Mouse (Mus musculus) midbrain, postnatal 0 days (tissue): Measurements from ENCODE around the gene Fbxo24. TPM values are rescaled to one million over a fixed set of nuclear protein-coding genes. Genes with fewer than 3 reads are reported as not detected.

Experiments used
- ATAC-seq: fragments of 200-750 bp; cut with Nextera tagmentation; 2 replicates; pipeline ENCODE4 v1.8.0; 2017; ENCODE audit warnings: moderate number of reproducible peaks, mild to moderate bottlenecking, moderate TSS enrichment, moderate library complexity; ENCODE audit not compliant: low FRiP score
- DNase-seq: peaks from one replicate; pipeline ENCODE4 v3.0.0-alpha.2; 2015; ENCODE audit warnings: low spot score
- H3K27ac ChIP-seq: fragments of 300-500 bp; sonication (generic); 2 replicates; pipeline ENCODE4 v1.5.1; 2014; ENCODE audit warnings: low read depth, mild to moderate bottlenecking, low read length, mixed read lengths
- H3K27me3 ChIP-seq: fragments of 300-500 bp; sonication (generic); 2 replicates; pipeline ENCODE4 v1.6.1; 2014; ENCODE audit warnings: low read length, control low read depth, mixed read lengths; ENCODE audit not compliant: insufficient read depth
- H3K36me3 ChIP-seq: fragments of 300-500 bp; sonication (generic); 2 replicates; pipeline ENCODE4 v1.6.1; 2014; ENCODE audit warnings: low read length, control low read depth, mixed read lengths; ENCODE audit not compliant: insufficient read depth
- H3K4me1 ChIP-seq: fragments of 300-500 bp; sonication (generic); 2 replicates; pipeline ENCODE4 v1.6.1; 2014; ENCODE audit warnings: mild to moderate bottlenecking, control low read depth, antibody characterized with exemption, low read length, mixed read lengths; ENCODE audit not compliant: insufficient read depth
- H3K4me2 ChIP-seq: fragments of 300-500 bp; sonication (generic); 2 replicates; pipeline ENCODE4 v1.6.1; 2014; ENCODE audit warnings: low read depth, mild to moderate bottlenecking, low read length, mixed read lengths; ENCODE audit not compliant: poor library complexity, severe bottlenecking
- H3K4me3 ChIP-seq: fragments of 300-500 bp; sonication (generic); 2 replicates; pipeline ENCODE4 v1.5.1; 2014; ENCODE audit warnings: low read depth, mild to moderate bottlenecking, low read length, moderate library complexity
- H3K9ac ChIP-seq: fragments of 300-500 bp; sonication (generic); replicated peaks from 2 replicates; pipeline ENCODE4 v1.6.1; 2014; ENCODE audit warnings: mild to moderate bottlenecking, low read length, moderate library complexity, mixed read lengths; ENCODE audit not compliant: poor library complexity, severe bottlenecking
- H3K9me3 ChIP-seq: fragments of 300-500 bp; sonication (generic); 2 replicates; pipeline ENCODE4 v1.6.1; 2016; ENCODE audit warnings: low read length, control low read depth
- CTCF ChIP-seq: IDR thresholded peaks from 2 replicates; pipeline ENCODE4 v1.5.1; 2016; ENCODE audit warnings: antibody characterized with exemption, mild to moderate bottlenecking
- WGBS: fragments of 180-500 bp; shearing (Covaris S2); extraction: QIAGEN DNeasy Blood & Tissue Kit; methylation state at CpG from one replicate; pipeline ENCODE4 v1.1.7; 2014; 5-methylcytosine and 5-hydroxymethylcytosine counted together
- polyA plus RNA-seq: library from polyadenylated mRNA; unstranded; fragments of >200 nt; fragmentation: Nextera tagmentation; extraction: Ambion mirVana; gene quantifications from 2 replicates; pipeline ENCODE4 v1.2.1, GENCODE M21; 2015
- total RNA-seq: library from RNA; depleted of rRNA; stranded (reverse); fragments of >200 nt; gene quantifications from 2 replicates; pipeline ENCODE4 v1.2.3, GENCODE M21; 2014; rRNA removed

Fbxo24 gene
- total and polyA plus RNA-seq, 2 experiments from 2014 or later: 0.09 TPM; not detected in 1

GRCm38 (mm10) chr5:137565744-137566143, 63.1 kb downstream of the Fbxo24 start:
- Histone ChIP-seq H3K9ac (no peak overlapping the region), H3K4me2 (no peak overlapping the region), H3K4me3 (no peak overlapping the region), H3K9me3 (no peaks in the 10 kb centered on the region), H3K36me3 (peaks cover 31% of the 10 kb centered on the region), H3K27me3 (no peaks in the 10 kb centered on the region), H3K4me1 (no peaks in the 10 kb centered on the region), H3K27ac (no peak overlapping the region)
- WGBS: 57% methylated on average over 6 of the region's 6 CpGs
- no peak for TF ChIP-seq CTCF
- DNase-seq (no peak), ATAC-seq (no peak)

GRCm38 (mm10) chr5:137562965-137563364, 65.8 kb downstream of the Fbxo24 start:
- Histone ChIP-seq H3K4me3 (no peak overlapping the region), H3K9me3 (no peaks in the 10 kb centered on the region), H3K27me3 (no peaks in the 10 kb centered on the region), H3K4me1 (no peaks in the 10 kb centered on the region), H3K9ac (no peak overlapping the region), H3K4me2 (no peak overlapping the region), H3K27ac (no peak overlapping the region), H3K36me3 (peaks cover 31% of the 10 kb centered on the region)
- DNase-seq (no peak), ATAC-seq (no peak)
- TF ChIP-seq CTCF: no peak
- WGBS: 78% methylated on average over 10 of the region's 10 CpGs

Other genes starting within 250 kb of the Fbxo24 start
- gene Zan, start 151.9 kb downstream of the Fbxo24 start, total RNA-seq: 0.85 and 0.99 TPM in 2 replicates
- gene Zan, start 151.9 kb downstream of the Fbxo24 start, polyA plus RNA-seq: 0.31 and 0.49 TPM in 2 replicates
- 73.2 and 95.3 TPM in 2 replicates for gene Pop7, start 126.5 kb downstream of the Fbxo24 start, total RNA-seq
- 91.5 and 95.6 TPM in 2 replicates for gene Pop7, start 126.5 kb downstream of the Fbxo24 start, polyA plus RNA-seq
- gene Gigyf1, start 110.5 kb downstream of the Fbxo24 start, total RNA-seq: 23.6 and 30.8 TPM in 2 replicates
- gene Gigyf1, start 110.5 kb downstream of the Fbxo24 start, polyA plus RNA-seq: 16.3 and 17.8 TPM in 2 replicates
- not detected in 2 replicates for gene Epo, start 95.8 kb downstream of the Fbxo24 start, total RNA-seq
- not detected in 2 replicates for gene Epo, start 95.8 kb downstream of the Fbxo24 start, polyA plus RNA-seq
- gene Gnb2, start 95.5 kb downstream of the Fbxo24 start, total RNA-seq: 1,154 and 1,456 TPM in 2 replicates
- gene Gnb2, start 95.5 kb downstream of the Fbxo24 start, polyA plus RNA-seq: 590 and 632 TPM in 2 replicates
- gene Actl6b, start 75.5 kb downstream of the Fbxo24 start, total RNA-seq: 248 and 270 TPM in 2 replicates
- 264 and 287 TPM in 2 replicates for gene Actl6b, start 75.5 kb downstream of the Fbxo24 start, polyA plus RNA-seq
- gene Tfr2, start 59.2 kb downstream of the Fbxo24 start, total RNA-seq: 22.3 and 29.6 TPM in 2 replicates
- 21.7 and 22.7 TPM in 2 replicates for gene Tfr2, start 59.2 kb downstream of the Fbxo24 start, polyA plus RNA-seq
- 17.7 and 18.5 TPM in 2 replicates for gene Mospd3, start 27.9 kb downstream of the Fbxo24 start, total RNA-seq
- gene Mospd3, start 27.9 kb downstream of the Fbxo24 start, polyA plus RNA-seq: 70.5 and 71.3 TPM in 2 replicates
- 18.6 and 19.4 TPM in 2 replicates for gene Pcolce, start 15.2 kb downstream of the Fbxo24 start, total RNA-seq
- 16.7 and 19.6 TPM in 2 replicates for gene Pcolce, start 15.2 kb downstream of the Fbxo24 start, polyA plus RNA-seq
- 13.1 and 14.5 TPM in 2 replicates for gene Lrch4, start 119 bp upstream of the Fbxo24 start, total RNA-seq
- 13.1 and 15.9 TPM in 2 replicates for gene Lrch4, start 119 bp upstream of the Fbxo24 start, polyA plus RNA-seq
- gene Gm20605, start 173 bp upstream of the Fbxo24 start, total RNA-seq: 0.99 and 4.1 TPM in 2 replicates
- gene Gm20605, start 173 bp upstream of the Fbxo24 start, polyA plus RNA-seq: 4.4 and 6.5 TPM in 2 replicates
- 3.3 and 4.9 TPM in 2 replicates for gene Sap25, start 12.3 kb upstream of the Fbxo24 start, total RNA-seq
- 3.2 TPM in 2 replicates for gene Sap25, start 12.3 kb upstream of the Fbxo24 start, polyA plus RNA-seq
- gene Irs3, start 16.7 kb upstream of the Fbxo24 start, total RNA-seq: 1.2 TPM in 1 of 2 replicates, not detected in the other
- gene Irs3, start 16.7 kb upstream of the Fbxo24 start, polyA plus RNA-seq: 0.27 and 0.37 TPM in 2 replicates
- gene Agfg2, start 55.7 kb upstream of the Fbxo24 start, total RNA-seq: 20.4 and 28.1 TPM in 2 replicates
- 15.5 and 16.9 TPM in 2 replicates for gene Agfg2, start 55.7 kb upstream of the Fbxo24 start, polyA plus RNA-seq
- gene Nyap1, start 112.6 kb upstream of the Fbxo24 start, total RNA-seq: 230 and 261 TPM in 2 replicates
- 47.0 and 50.1 TPM in 2 replicates for gene Nyap1, start 112.6 kb upstream of the Fbxo24 start, polyA plus RNA-seq
- 188 and 320 TPM in 2 replicates for gene Tsc22d4, start 116.7 kb upstream of the Fbxo24 start, total RNA-seq
- 157 and 179 TPM in 2 replicates for gene Tsc22d4, start 116.7 kb upstream of the Fbxo24 start, polyA plus RNA-seq
- gene Ppp1r35, start 149.8 kb upstream of the Fbxo24 start, total RNA-seq: 32.5 and 42.1 TPM in 2 replicates
- 38.8 and 47.8 TPM in 2 replicates for gene Ppp1r35, start 149.8 kb upstream of the Fbxo24 start, polyA plus RNA-seq
- 40.8 and 46.0 TPM in 2 replicates for gene Mepce, start 158.7 kb upstream of the Fbxo24 start, total RNA-seq
- 16.1 and 17.6 TPM in 2 replicates for gene Mepce, start 158.7 kb upstream of the Fbxo24 start, polyA plus RNA-seq
- gene Zcwpw1, start 158.8 kb upstream of the Fbxo24 start, total RNA-seq: 5.8 and 7.7 TPM in 2 replicates
- 9.0 and 9.4 TPM in 2 replicates for gene Zcwpw1, start 158.8 kb upstream of the Fbxo24 start, polyA plus RNA-seq
- gene Pilra, start 207.3 kb upstream of the Fbxo24 start, total RNA-seq: not detected in 2 replicates
- 0.09 and 0.29 TPM in 2 replicates for gene Pilra, start 207.3 kb upstream of the Fbxo24 start, polyA plus RNA-seq
- not detected in 2 replicates for gene Pilrb1, start 229.1 kb upstream of the Fbxo24 start, total RNA-seq
- gene Pilrb1, start 229.1 kb upstream of the Fbxo24 start, polyA plus RNA-seq: not detected in 2 replicates
- gene Pilrb2, start 242.8 kb upstream of the Fbxo24 start, total RNA-seq: not detected in 2 replicates
- 0.16 TPM in 1 of 2 replicates, not detected in the other for gene Pilrb2, start 242.8 kb upstream of the Fbxo24 start, polyA plus RNA-seq